Comparison of ENCODE assay signal across 12 mouse cellular contexts in genomic region chr14:45153258-45153657, GRCm38 (mm10).
DNase-seq lines count a peak whose midpoint lies in the region; ATAC-seq and TF ChIP-seq lines count a peak whose summit lies in the region.
"Had no signal": no experiment of that assay in that cellular context is flagged by ENCODE, and none has a peak within 500 bp of the region (broad histone marks: within the 10 kb centered on the region; RNA-seq: fewer than 3 reads in every experiment).

No protein-coding gene starts in this region.

- no peaks in the 10 kb centered on the region for H3K4me1 ChIP-seq in limb, embryonic 14.5 days (ENCODE audit: control insufficient read depth, insufficient read depth, low read length)
- no peaks in the 10 kb centered on the region for H3K4me1 ChIP-seq in limb, embryonic 10.5 days
- H3K4me1 ChIP-seq: forebrain, embryonic 15.5 days; heart, embryonic 12.5 days had no signal

- H3K4me2 ChIP-seq in limb, embryonic 14.5 days (replicated peaks; ENCODE audit: low read depth, low read length, severe bottlenecking): no peak overlapping the region
- H3K4me2 ChIP-seq: forebrain, embryonic 15.5 days; heart, embryonic 12.5 days had no signal

- H3K27me3 ChIP-seq in limb, embryonic 14.5 days (ENCODE audit: control insufficient read depth, insufficient read depth, low read length): no peaks in the 10 kb centered on the region
- H3K27me3 ChIP-seq in limb, embryonic 10.5 days (ENCODE audit: low read depth, poor library complexity, severe bottlenecking): no peaks in the 10 kb centered on the region
- H3K27me3 ChIP-seq: forebrain, embryonic 15.5 days; heart, embryonic 12.5 days had no signal

- H3K4me3 ChIP-seq in limb, embryonic 14.5 days (replicated peaks; ENCODE audit: low read length): no peak overlapping the region
- no peak overlapping the region for H3K4me3 ChIP-seq in limb, embryonic 10.5 days
- H3K4me3 ChIP-seq: forebrain, embryonic 15.5 days; heart, embryonic 12.5 days had no signal

- no peak for ATAC-seq in limb, embryonic 14.5 days (ENCODE audit: low FRiP score, low read depth)
- peak; percentile 27 for ATAC-seq in CD4-positive, CD25-positive, alpha-beta regulatory T cell, adult 4 months
- ATAC-seq in inflammation-experienced regulatory T-cells, adult 6 months: peak; percentile 33
- ATAC-seq in frontal cortex, adult (ENCODE audit: low TSS enrichment): no peak
- no peak for ATAC-seq in megakaryocyte, adult 5-6 weeks (ENCODE audit: poor library complexity, severe bottlenecking)
- ATAC-seq: forebrain, embryonic 15.5 days had no signal

- H3K9me3 ChIP-seq in limb, embryonic 14.5 days (ENCODE audit: control insufficient read depth, low read length): no peaks in the 10 kb centered on the region
- no peaks in the 10 kb centered on the region for H3K9me3 ChIP-seq in limb, embryonic 10.5 days (replicated peaks)
- H3K9me3 ChIP-seq: forebrain, embryonic 15.5 days; heart, embryonic 12.5 days had no signal

- DNase-seq in limb, embryonic 14.5 days (ENCODE audit: low spot score): peak; percentile 61
- no peak for DNase-seq in limb, embryonic 10.5 days (ENCODE audit: low spot score)
- peak; percentile 32 for DNase-seq in Muller cell, postnatal 12 days (ENCODE audit: inconsistent ontology term)
- DNase-seq: cerebellum, adult 9-11 months; kidney, postnatal 10 days had no signal

- H3K27ac ChIP-seq in limb, embryonic 14.5 days (replicated peaks; ENCODE audit: low read depth, low read length): no peak overlapping the region
- H3K27ac ChIP-seq in limb, embryonic 10.5 days: no peak overlapping the region
- H3K27ac ChIP-seq: forebrain, embryonic 15.5 days; macrophage had no signal

- TF ChIP-seq POLR2A in limb, embryonic 14.5 days (IDR thresholded peaks at IDR 0.05; ENCODE audit: borderline replicate concordance, extremely low read depth, insufficient read depth, insufficient read length): no peak

- WGBS in limb, embryonic 14.5 days: 75% methylated on average over 2 of the region's 2 CpGs
- 83% methylated on average over 2 of the region's 2 CpGs for WGBS in limb, embryonic 10.5 days

- no peaks in the 10 kb centered on the region; the same call in 1 of the 2 replicates for H3K36me3 ChIP-seq in limb, embryonic 14.5 days (ENCODE audit: control insufficient read depth, insufficient read depth, low read length)
- H3K36me3 ChIP-seq in limb, embryonic 10.5 days: no peaks in the 10 kb centered on the region
- H3K36me3 ChIP-seq: forebrain, embryonic 15.5 days; heart, embryonic 12.5 days had no signal

- no peak overlapping the region for H3K9ac ChIP-seq in limb, embryonic 14.5 days (ENCODE audit: low read depth, low read length, severe bottlenecking)
- H3K9ac ChIP-seq: forebrain, embryonic 15.5 days; heart, embryonic 12.5 days had no signal

Comparison
In these comparisons a context has a peak if more than half of its experiments do, and no peak if none do; other contexts are left out.
1. ATAC-seq: peak in CD4-positive, CD25-positive, alpha-beta regulatory T cell, adult 4 months (single experiment) and inflammation-experienced regulatory T-cells, adult 6 months (single experiment); none in limb, embryonic 14.5 days (single experiment), frontal cortex, adult (single experiment) and megakaryocyte, adult 5-6 weeks (single experiment).